10 mouse cellular contexts compared by ENCODE assay signal in genomic region chr1:168268751-168269623, GRCm38 (mm10).
DNase-seq lines count a peak whose midpoint lies in the region; ATAC-seq and TF ChIP-seq lines count a peak whose summit lies in the region.
"Had no signal": no experiment of that assay in that cellular context is flagged by ENCODE, and none has a peak within 500 bp of the region (broad histone marks: within the 10 kb centered on the region; RNA-seq: fewer than 3 reads in every experiment).

No protein-coding gene starts in this region.

- no peaks in the 10 kb centered on the region for H3K9me3 ChIP-seq in heart, embryonic 14.5 days (ENCODE audit: control insufficient read depth, low read length)
- H3K9me3 ChIP-seq in forebrain, embryonic 15.5 days = no peaks in the 10 kb centered on the region
- H3K9me3 ChIP-seq in neural tube, embryonic 13.5 days = no peaks in the 10 kb centered on the region
- H3K9me3 ChIP-seq in intestine, embryonic 16.5 days (ENCODE audit: control insufficient read depth, low read length) = no peaks in the 10 kb centered on the region

- peak overlapping the region; percentile 3; the same call in 1 of the 2 replicates for H3K9ac ChIP-seq in heart, embryonic 14.5 days (ENCODE audit: low read length)
- H3K9ac ChIP-seq in heart, adult 2 months (ENCODE audit: low read depth, low read length) = no peak overlapping the region
- H3K9ac ChIP-seq in forebrain, embryonic 15.5 days (replicated peaks) = no peak overlapping the region
- H3K9ac ChIP-seq in neural tube, embryonic 13.5 days = no peak overlapping the region
- no peak overlapping the region for H3K9ac ChIP-seq in intestine, embryonic 16.5 days (ENCODE audit: low read depth, low read length)
- H3K9ac ChIP-seq: liver, postnatal 0 days had no signal

- no peak for TF ChIP-seq EP300 in heart, adult 2 months (IDR thresholded peaks at IDR 0.05; ENCODE audit: insufficient read depth, low read depth, low read length)

- no peak for TF ChIP-seq CTCF in heart, adult 2 months (IDR thresholded peaks at IDR 0.05)
- no peak for TF ChIP-seq CTCF in lung, adult 2 months (IDR thresholded peaks at IDR 0.05; ENCODE audit: insufficient read depth, low read length)
- TF ChIP-seq CTCF in layer of hippocampus, adult 2 months (conservative IDR thresholded peaks at IDR 0.05) = no peak

- no peaks in the 10 kb centered on the region for H3K36me3 ChIP-seq in heart, embryonic 14.5 days (ENCODE audit: control insufficient read depth, insufficient read depth, low read length)
- H3K36me3 ChIP-seq in heart, adult 2 months (ENCODE audit: control insufficient read depth, insufficient read depth, low read length) = no peaks in the 10 kb centered on the region; the same call in 1 of the 2 replicates
- no peaks in the 10 kb centered on the region for H3K36me3 ChIP-seq in forebrain, embryonic 15.5 days
- no peaks in the 10 kb centered on the region for H3K36me3 ChIP-seq in neural tube, embryonic 13.5 days
- no peaks in the 10 kb centered on the region for H3K36me3 ChIP-seq in intestine, embryonic 16.5 days (ENCODE audit: control insufficient read depth, insufficient read depth, low read length)

- ATAC-seq in heart, embryonic 14.5 days (ENCODE audit: insufficient number of reproducible peaks, insufficient read depth, low FRiP score, low read depth) = peak; percentile 61
- peak; percentile 66 for ATAC-seq in forebrain, embryonic 15.5 days (replicated peaks)
- peak; percentile 43 for ATAC-seq in neural tube, embryonic 13.5 days (ENCODE audit: low read depth)
- ATAC-seq in intestine, embryonic 16.5 days = no peak
- ATAC-seq: activated CD4-positive, CD25-positive, alpha-beta regulatory T cell, adult 4 months; liver, postnatal 0 days had no signal

- H3K27me3 ChIP-seq in heart, embryonic 14.5 days (ENCODE audit: control insufficient read depth, insufficient read depth, low read length) = no peaks in the 10 kb centered on the region
- H3K27me3 ChIP-seq in heart, adult 2 months (ENCODE audit: control insufficient read depth, insufficient read depth, low read length) = no peaks in the 10 kb centered on the region
- no peaks in the 10 kb centered on the region for H3K27me3 ChIP-seq in forebrain, embryonic 15.5 days
- no peaks in the 10 kb centered on the region for H3K27me3 ChIP-seq in neural tube, embryonic 13.5 days
- H3K27me3 ChIP-seq in intestine, embryonic 16.5 days (replicated peaks; ENCODE audit: control insufficient read depth, insufficient read depth, low read length) = no peaks in the 10 kb centered on the region

- no peak overlapping the region for H3K4me3 ChIP-seq in heart, embryonic 14.5 days (ENCODE audit: control insufficient read depth in 1 of 2, insufficient read depth in 1 of 2, low read depth in 1 of 2, low read length in 2 of 2)
- no peak overlapping the region for H3K4me3 ChIP-seq in heart, adult 2 months
- no peak overlapping the region for H3K4me3 ChIP-seq in lung, adult 2 months (replicated peaks; ENCODE audit: extremely low read depth, low read depth, low read length)
- H3K4me3 ChIP-seq in forebrain, embryonic 15.5 days = no peak overlapping the region
- H3K4me3 ChIP-seq in neural tube, embryonic 13.5 days = no peak overlapping the region
- no peak overlapping the region for H3K4me3 ChIP-seq in layer of hippocampus, adult 2 months
- H3K4me3 ChIP-seq in intestine, embryonic 16.5 days (ENCODE audit: low read length) = no peak overlapping the region

- DNase-seq in heart, adult 2 months = no peak
- peak; percentile 50 for DNase-seq in lung, postnatal 14 days
- no peak for DNase-seq in lung, adult 2 months
- no peak for DNase-seq in layer of hippocampus, adult 2 months (ENCODE audit: low spot score in 2 of 2)
- DNase-seq: liver, postnatal 0 days had no signal

- H3K4me1 ChIP-seq in heart, embryonic 14.5 days (ENCODE audit: control insufficient read depth in 2 of 2, insufficient read depth in 2 of 2, low read length in 2 of 2) = peaks cover 28 to 37% of the 10 kb centered on the region in 2 experiments
- H3K4me1 ChIP-seq in heart, adult 2 months (ENCODE audit: control insufficient read depth, insufficient read depth, low read length) = peaks cover 3% of the 10 kb centered on the region
- H3K4me1 ChIP-seq in lung, adult 2 months (ENCODE audit: control insufficient read depth, insufficient read depth, low read length) = peaks cover 20% of the 10 kb centered on the region
- peaks cover 64% of the 10 kb centered on the region for H3K4me1 ChIP-seq in forebrain, embryonic 15.5 days
- H3K4me1 ChIP-seq in neural tube, embryonic 13.5 days (replicated peaks) = peaks cover 44% of the 10 kb centered on the region
- no peaks in the 10 kb centered on the region for H3K4me1 ChIP-seq in intestine, embryonic 16.5 days (ENCODE audit: control insufficient read depth, insufficient read depth, low read length)

- no peaks in the 10 kb centered on the region for H3K79me2 ChIP-seq in heart, adult 2 months (replicated peaks; ENCODE audit: control insufficient read depth, insufficient read depth, low read length)

- intact Hi-C loops in heart, adult 2 months (cut with DNase I) = loop anchor here (5.0 kb wide), 1 partner anchor 37 kb away; no protein-coding TSS in a partner anchor

- H3K4me2 ChIP-seq in heart, embryonic 14.5 days (ENCODE audit: low read length) = peak overlapping the region; percentile 3; the same call in 1 of the 2 replicates
- no peak overlapping the region for H3K4me2 ChIP-seq in forebrain, embryonic 15.5 days (replicated peaks)
- no peak overlapping the region for H3K4me2 ChIP-seq in neural tube, embryonic 13.5 days
- no peak overlapping the region for H3K4me2 ChIP-seq in intestine, embryonic 16.5 days (ENCODE audit: low read depth, low read length)

- no peak for TF ChIP-seq POLR2A in heart, adult 2 months (IDR thresholded peaks at IDR 0.05; ENCODE audit: insufficient read depth, low read depth, low read length)
- TF ChIP-seq POLR2A in lung, adult 2 months (IDR thresholded peaks at IDR 0.05; ENCODE audit: borderline replicate concordance, extremely low read depth, low read depth, low read length) = no peak

- 57% methylated on average over 12 of the region's 12 CpGs for WGBS in heart, embryonic 14.5 days
- 65% methylated on average over 12 of the region's 12 CpGs for WGBS in heart, adult 2 months
- WGBS in lung, adult 2 months = 70% methylated on average over 12 of the region's 12 CpGs
- 26% methylated on average over 12 of the region's 12 CpGs for WGBS in forebrain, embryonic 15.5 days
- 55% methylated on average over 12 of the region's 12 CpGs for WGBS in neural tube, embryonic 13.5 days
- 70% methylated on average over 12 of the region's 12 CpGs for WGBS in intestine, embryonic 16.5 days

- H3K27ac ChIP-seq in heart, embryonic 14.5 days (replicated peaks in 1 of 2; ENCODE audit: control insufficient read depth in 1 of 2, insufficient read depth in 1 of 2, low read depth in 2 of 2, low read length in 2 of 2) = peak overlapping the region; percentile 58 to 68; a peak in 3 of 4 replicates
- no peak overlapping the region for H3K27ac ChIP-seq in heart, adult 2 months
- H3K27ac ChIP-seq in forebrain, embryonic 15.5 days (replicated peaks) = peak overlapping the region; percentile 63
- no peak overlapping the region for H3K27ac ChIP-seq in neural tube, embryonic 13.5 days (replicated peaks)
- H3K27ac ChIP-seq in layer of hippocampus, adult 2 months = no peak overlapping the region
- H3K27ac ChIP-seq in intestine, embryonic 16.5 days (ENCODE audit: low read length) = no peak overlapping the region

Comparison
In these comparisons a context has a peak if more than half of its experiments do, and no peak if none do; other contexts are left out.
1. H3K27ac ChIP-seq: peak in heart, embryonic 14.5 days (2 of 2) and forebrain, embryonic 15.5 days (single experiment); none in heart, adult 2 months (single experiment), neural tube, embryonic 13.5 days (single experiment), layer of hippocampus, adult 2 months (single experiment) and intestine, embryonic 16.5 days (single experiment).